Mouse (Mus musculus) megakaryocyte, adult 5-6 weeks (primary cell): ENCODE data around the gene Siah3. TPM values are rescaled to one million over a fixed set of nuclear protein-coding genes. Genes with fewer than 3 reads are reported as not detected.

Experiments used
- ATAC-seq: 2 replicates; pipeline ENCODE4 v1.8.0; 2016; ENCODE audit warnings: mild to moderate bottlenecking, inconsistent platforms; ENCODE audit not compliant: poor library complexity, severe bottlenecking
- total RNA-seq, 2 experiments: library from RNA; stranded (forward) in 1 of 2; stranded (reverse) in 1 of 2; fragments of 153-499, 151-499 nt in 1 of 2; fragments of 221-1000, 200-1000 nt in 1 of 2; gene quantifications; 2 replicates each; pipeline versions ENCODE4 v1.2.3 to v1.2.4; 2015 to 2017

The Siah3 gene
- total RNA-seq, 2 experiments from 2014 or later, result not detected

- no peak for ATAC-seq
Measured at GRCm38 (mm10) chr14:75461770-75462169, 6.0 kb downstream of the Siah3 start.

GRCm38 (mm10) chr14:75463171-75463570 is 7.4 kb downstream of the Siah3 start:
- no peak for ATAC-seq

DNA sequence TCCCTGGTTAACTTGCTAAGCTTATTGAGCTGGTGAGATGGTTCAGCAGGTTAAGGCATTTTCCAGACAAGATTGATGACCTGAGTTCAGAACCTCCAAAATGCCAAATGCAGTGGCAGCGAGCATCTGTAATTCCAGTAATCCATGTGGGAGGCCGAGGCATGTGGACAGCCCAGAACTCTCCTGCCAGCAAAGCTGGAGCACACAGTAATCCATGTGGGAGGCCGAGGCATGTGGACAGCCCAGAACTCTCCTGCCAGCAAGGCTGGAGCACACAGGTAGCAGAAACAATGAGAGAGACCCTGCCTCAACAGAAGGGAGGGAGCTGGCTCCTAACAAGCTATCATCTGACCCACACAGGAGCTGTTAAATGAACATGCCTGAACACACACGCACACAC is 13.2 kb downstream of the Siah3 start:
- ATAC-seq, result no peak

DNA sequence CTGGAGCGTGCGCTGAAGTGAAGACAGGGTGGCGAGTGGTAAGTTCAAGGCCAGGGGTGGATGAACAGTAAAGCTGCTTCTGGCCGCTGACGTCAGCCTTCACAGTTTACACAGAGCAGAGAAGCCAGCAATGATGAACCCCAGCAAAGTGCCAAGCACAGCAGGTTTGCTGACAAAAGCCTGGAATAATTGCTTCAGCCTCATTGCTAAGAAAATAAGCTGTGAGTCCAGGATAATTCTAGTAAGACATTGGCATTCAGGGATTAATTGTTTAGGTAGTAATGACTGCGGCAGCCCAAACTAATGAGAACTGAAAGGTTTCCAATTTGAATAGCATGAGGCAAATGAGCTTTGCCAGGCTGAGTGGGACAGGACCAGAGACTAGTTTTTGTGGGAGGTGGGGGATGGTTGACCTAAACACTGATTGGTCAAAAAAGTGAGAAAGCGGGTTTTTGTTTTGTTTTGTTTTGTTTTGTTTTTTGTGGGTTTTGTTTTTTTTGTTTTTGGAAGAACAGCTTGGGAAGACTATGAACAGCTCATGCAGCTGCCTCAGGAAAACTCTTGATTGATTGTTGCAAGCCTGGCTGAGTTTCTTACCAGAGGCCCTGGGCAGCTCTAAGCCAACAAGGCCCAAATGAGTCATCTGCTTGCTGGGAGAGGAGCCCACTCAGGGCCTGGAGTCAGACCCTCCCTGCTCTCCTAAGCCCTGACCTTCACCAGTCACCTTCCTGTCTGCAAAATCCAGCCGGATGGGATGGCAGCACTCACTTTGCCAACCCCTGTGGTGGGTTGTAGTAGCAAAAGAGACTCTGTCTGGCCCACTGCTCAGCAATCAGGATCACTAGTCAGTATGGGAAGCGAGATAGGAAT is 17.5 kb downstream of the Siah3 start:
- no peak for ATAC-seq

GRCm38 (mm10) chr14:75475887-75476286 is 20.1 kb downstream of the Siah3 start:
- ATAC-seq, result no peak

GRCm38 (mm10) chr14:75482231-75483175 is 26.7 kb downstream of the Siah3 start:
- no peak for ATAC-seq

GRCm38 (mm10) chr14:75483176-75483546 is 27.4 kb downstream of the Siah3 start:
- ATAC-seq, result no peak

DNA sequence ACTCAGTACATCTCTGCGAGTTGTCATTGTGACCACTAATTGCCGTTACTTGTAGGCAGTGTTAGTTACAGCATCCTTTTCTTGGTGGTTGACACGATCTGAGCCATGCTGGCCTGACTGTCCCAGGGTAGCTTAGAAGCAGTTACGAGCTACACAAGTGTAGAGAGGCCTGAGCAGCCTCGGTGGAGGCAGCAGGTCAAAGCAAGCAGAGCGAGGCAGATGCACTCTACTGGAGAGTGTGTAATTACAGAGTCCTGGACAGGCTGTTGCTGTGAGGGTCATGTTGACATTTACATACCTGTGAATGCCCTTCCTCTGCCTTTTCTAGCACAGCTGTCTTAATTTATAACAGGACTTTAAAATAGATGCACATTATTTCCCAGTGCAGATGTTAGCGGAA is 32.1 kb downstream of the Siah3 start:
- ATAC-seq, result no peak

DNA sequence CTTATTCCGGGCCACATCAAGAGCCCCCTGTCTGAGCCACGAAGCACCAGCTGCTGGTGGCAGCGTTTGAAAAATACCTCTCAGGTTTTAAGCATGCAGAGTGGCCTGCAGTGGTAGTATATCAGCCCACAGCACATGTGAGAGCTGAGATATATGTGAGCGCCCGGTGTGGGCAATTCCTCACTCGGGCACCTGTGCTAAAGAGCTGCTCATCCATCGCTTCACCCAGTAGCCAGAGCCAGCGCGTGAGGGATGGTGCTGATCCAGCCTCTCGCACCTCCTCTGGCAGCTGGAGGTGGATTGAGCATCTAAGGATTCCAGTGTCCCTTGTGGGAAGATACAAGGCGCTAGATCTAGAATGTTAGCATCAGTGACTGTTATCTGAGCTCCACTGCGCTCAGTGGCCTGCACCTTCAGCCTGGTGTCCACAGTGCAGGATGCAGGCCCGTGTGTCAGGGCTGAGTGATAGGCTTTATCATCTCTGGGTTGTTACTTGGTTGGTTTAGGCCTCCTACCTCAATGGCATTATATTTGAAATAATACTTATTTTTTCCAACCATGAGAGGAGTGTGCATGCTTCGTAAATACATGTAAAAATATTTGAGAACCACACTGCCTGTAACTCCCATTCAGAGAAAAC is 37.9 kb downstream of the Siah3 start:
- ATAC-seq, result no peak

DNA sequence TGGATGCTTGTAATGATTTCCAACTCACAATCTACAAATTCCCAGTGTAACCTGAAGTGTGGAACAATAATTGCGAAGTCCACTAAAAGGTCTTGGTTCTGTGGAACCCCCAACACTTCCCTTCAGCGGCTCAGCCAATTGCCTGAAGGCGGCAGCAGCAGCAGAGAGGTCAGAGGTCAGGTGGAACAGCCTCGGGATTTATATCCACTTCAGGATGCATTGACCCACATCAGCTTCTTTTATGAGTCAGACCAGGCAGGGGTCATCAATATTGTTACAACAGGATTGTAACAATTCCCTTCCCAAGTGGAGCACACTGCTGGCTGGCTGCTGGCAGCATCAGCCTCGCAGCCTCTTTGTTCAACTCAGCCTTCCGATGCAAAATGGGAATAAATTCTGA is 39.1 kb downstream of the Siah3 start:
- no peak for ATAC-seq

DNA sequence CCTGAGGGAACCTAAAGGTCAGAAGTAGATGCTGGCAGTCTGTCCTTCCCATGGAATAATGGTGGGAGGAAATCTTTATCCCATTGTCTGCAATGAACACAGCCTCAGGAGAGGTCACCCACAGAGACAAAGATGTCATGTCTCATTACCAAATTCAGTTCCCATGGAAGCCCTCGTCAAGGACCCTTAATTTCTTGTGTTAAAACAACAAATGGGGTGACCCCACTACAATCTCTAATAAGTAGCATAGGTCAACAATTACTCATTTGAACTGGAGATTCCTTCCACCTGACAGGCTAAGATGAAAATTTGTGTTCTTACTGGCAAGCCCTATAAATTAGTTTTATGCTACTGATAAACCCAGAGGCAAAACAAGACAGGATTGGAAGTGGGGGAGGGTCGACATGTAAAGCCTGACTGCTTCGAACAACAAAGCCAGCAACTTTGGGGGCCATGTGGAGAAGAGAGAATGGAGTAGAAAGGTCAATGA is 45.8 kb downstream of the Siah3 start:
- ATAC-seq, result no peak

GRCm38 (mm10) chr14:75502446-75502845 is 46.7 kb downstream of the Siah3 start:
- no peak for ATAC-seq

DNA sequence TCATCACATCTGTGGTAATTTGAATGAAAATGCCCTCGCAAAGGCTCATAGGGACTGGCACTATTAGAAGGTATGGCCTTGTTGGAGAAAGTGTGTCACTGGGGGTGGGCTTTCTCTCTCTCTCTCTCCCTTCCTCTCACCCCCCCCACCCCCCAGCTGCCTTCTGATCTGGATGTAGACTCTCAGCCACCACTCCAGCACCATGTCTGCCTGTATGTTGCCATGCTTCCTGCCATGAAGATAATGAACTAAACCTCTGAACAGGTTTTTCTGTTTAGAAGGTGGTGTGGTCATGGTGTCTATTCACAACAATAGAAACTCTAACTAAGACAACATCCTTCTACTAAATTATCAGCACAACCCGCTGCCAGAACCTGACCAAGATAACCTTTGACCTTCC is 48.5 kb downstream of the Siah3 start:
- ATAC-seq, result no peak

- ATAC-seq, result no peak
Measured at GRCm38 (mm10) chr14:75505126-75505840, 49.5 kb downstream of the Siah3 start.

DNA sequence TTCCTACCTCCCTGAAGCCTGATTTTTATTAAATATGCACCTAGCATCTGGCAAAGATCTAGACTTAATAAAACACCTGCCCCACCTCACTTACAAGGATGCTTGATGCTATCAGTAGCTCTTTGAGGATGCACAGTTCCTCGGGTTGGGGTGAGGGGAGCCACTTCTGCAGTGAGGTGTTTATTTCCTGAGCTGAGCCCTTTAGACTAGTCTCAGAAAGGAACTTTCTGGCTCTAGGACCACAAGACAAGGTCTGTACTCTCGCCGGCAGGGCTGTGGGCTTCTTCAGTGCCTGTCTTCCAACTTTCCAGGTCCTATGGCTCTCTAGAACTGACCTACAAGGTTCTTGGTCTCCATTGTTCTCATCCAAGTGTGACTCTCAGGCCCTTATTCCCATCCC is 50.5 kb downstream of the Siah3 start:
- no peak for ATAC-seq

DNA sequence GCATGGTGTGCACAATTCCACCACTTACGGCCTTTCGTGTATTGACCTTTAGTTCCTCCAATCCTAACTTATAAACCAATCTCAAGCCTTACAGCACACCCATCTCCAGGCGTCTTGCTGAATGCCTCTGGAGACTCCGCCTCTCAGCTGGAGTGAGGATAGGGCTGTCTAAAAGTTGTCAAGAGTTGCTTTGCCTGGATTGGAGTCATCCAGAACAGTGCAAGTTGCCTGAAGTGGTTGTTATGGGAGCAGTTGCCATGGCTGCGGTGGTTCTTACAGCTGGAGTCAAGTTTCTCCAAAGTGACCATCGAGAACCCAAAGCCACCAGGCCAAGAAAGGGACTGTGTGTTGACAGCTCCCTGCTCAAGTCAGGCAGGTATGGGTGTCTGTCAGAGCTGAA is 54.3 kb downstream of the Siah3 start:
- ATAC-seq, result no peak

- ATAC-seq, result no peak
Measured at GRCm38 (mm10) chr14:75512946-75513345, 57.2 kb downstream of the Siah3 start.

DNA sequence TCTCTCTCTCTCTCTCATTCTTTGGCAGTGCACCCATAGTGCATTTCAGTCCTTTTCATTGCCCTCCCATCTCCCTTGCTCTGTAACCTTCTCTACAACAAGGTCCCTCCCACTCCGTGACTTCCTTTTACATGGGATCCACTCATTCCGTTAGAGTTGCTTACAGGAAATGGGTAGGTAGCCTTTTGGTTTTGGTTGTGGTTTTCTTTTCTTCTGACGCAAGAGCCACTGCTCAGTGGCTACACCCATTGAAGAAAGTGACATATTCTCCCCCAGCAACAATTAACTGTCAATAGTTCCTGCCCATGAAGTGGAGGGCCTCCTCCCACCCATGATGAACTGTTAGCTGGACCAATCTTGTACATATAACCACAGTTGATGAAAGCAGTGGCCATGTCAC is 60.4 kb downstream of the Siah3 start:
- ATAC-seq, result peak; percentile 98

- no peak for ATAC-seq
Measured at GRCm38 (mm10) chr14:75516917-75517595, 61.3 kb downstream of the Siah3 start.
